Mouse (Mus musculus) skeletal muscle tissue, adult 2 months (tissue): ENCODE data around the gene Inpp4b.

Experiments used
- DNase-seq: peaks from one replicate; pipeline ENCODE4 v3.0.0-alpha.2; 2012; ENCODE audit warnings: low read depth, low spot score

The Inpp4b gene

GRCm38 (mm10) chr8:81466776-81467175, 124.4 kb downstream of the Inpp4b start:
- no peak for DNase-seq

GRCm38 (mm10) chr8:81478674-81479073, 136.3 kb downstream of the Inpp4b start:
- no peak for DNase-seq

- no peak for DNase-seq
These were observed 141.5 kb downstream of the Inpp4b start for GRCm38 (mm10) chr8:81483834-81484233.

- DNase-seq: no peak
These were observed 143.3 kb downstream of the Inpp4b start for GRCm38 (mm10) chr8:81485626-81486025.

- no peak for DNase-seq
These were observed 147.7 kb downstream of the Inpp4b start for GRCm38 (mm10) chr8:81489894-81490661.

GRCm38 (mm10) chr8:81491097-81491705, 148.8 kb downstream of the Inpp4b start:
- DNase-seq: no peak

GRCm38 (mm10) chr8:81491706-81492204, 149.4 kb downstream of the Inpp4b start:
- DNase-seq: no peak

GRCm38 (mm10) chr8:81494823-81495222, 152.5 kb downstream of the Inpp4b start:
- no peak for DNase-seq

- no peak for DNase-seq
These were observed 155.3 kb downstream of the Inpp4b start for GRCm38 (mm10) chr8:81497646-81498045.

- DNase-seq: no peak
These were observed 159.9 kb downstream of the Inpp4b start for GRCm38 (mm10) chr8:81502216-81502615.

- no peak for DNase-seq
These were observed 160.6 kb downstream of the Inpp4b start for GRCm38 (mm10) chr8:81502982-81503381.

GRCm38 (mm10) chr8:81512826-81513225, 170.5 kb downstream of the Inpp4b start:
- no peak for DNase-seq

- DNase-seq: no peak
These were observed 172.1 kb downstream of the Inpp4b start for GRCm38 (mm10) chr8:81514425-81514824.

GRCm38 (mm10) chr8:81522085-81522484, 179.7 kb downstream of the Inpp4b start:
- DNase-seq: no peak

- no peak for DNase-seq
These were observed 182.2 kb downstream of the Inpp4b start for GRCm38 (mm10) chr8:81524561-81524960.

- DNase-seq: no peak
These were observed 185.3 kb downstream of the Inpp4b start for GRCm38 (mm10) chr8:81527661-81528060.

- DNase-seq: no peak
These were observed 196.0 kb downstream of the Inpp4b start for GRCm38 (mm10) chr8:81538310-81538709.

GRCm38 (mm10) chr8:81558550-81558949, 216.2 kb downstream of the Inpp4b start:
- no peak for DNase-seq

GRCm38 (mm10) chr8:81562405-81562804, 220.0 kb downstream of the Inpp4b start:
- no peak for DNase-seq

- DNase-seq: no peak
These were observed 223.1 kb downstream of the Inpp4b start for GRCm38 (mm10) chr8:81565484-81565883.

GRCm38 (mm10) chr8:81572319-81573104, 230.2 kb downstream of the Inpp4b start:
- DNase-seq: no peak

GRCm38 (mm10) chr8:81575268-81575917, 233.0 kb downstream of the Inpp4b start:
- DNase-seq: no peak
